Mouse (Mus musculus): Measurements from ENCODE around the gene Mllt11.

GRCm38 (mm10) chr3:95216655-95217254, 15.2 kb downstream of the Mllt11 start:
- TF ChIP-seq CTCF (IDR thresholded peaks at IDR 0.05; ENCODE audit: borderline replicate concordance, control insufficient read depth, extremely low read depth, insufficient read depth, low read length, poor library complexity) (no peak), POLR2A (IDR thresholded peaks at IDR 0.05; ENCODE audit: control insufficient read depth, extremely low read depth, insufficient read depth, low read length, poor library complexity) (no peak)

Measured in thymus, adult 2 months (tissue).